Mouse (Mus musculus) spleen, adult 2 months (tissue): ENCODE data around the gene Osbpl10.

Experiments used
- CTCF ChIP-seq: fragments of 200-500 bp; IDR thresholded peaks from 2 replicates; pipeline ENCODE4 v1.5.1; 2011; ENCODE audit warnings: mild to moderate bottlenecking, inconsistent platforms; ENCODE audit not compliant: insufficient read depth, insufficient read length, insufficient replicate concordance; ENCODE audit errors: extremely low read depth
- POLR2A ChIP-seq: fragments of 200-500 bp; IDR thresholded peaks from 2 replicates; pipeline ENCODE4 v1.6.1; 2011; ENCODE audit warnings: low read depth, low read length, inconsistent platforms

DNA sequence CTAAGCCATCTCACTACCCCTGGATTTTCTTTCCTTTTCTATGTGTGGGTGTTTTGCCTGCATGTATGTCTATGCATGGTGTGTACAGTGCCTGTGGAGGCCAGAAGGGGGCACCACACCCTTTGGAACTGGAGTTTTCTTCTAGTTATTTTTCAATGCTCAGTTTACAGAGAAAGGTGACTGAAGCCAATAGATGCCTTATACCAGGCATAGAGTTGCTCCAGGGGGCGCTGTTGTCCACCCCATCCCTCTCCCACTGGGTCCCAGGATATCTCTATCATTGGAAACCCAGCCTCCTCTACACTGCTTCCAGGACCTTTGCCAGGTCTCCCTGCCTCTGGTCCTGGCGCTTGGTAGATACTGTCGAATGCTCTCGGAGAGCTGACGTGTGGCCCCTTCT lies 184.7 kb downstream of the Osbpl10 start:
- no peak for TF ChIP-seq CTCF
- no peak for TF ChIP-seq POLR2A
